Mouse (Mus musculus) embryonic fibroblast, embryonic 13.5 days (primary cell): Measurements from ENCODE around the gene Ticrr.

Experiments
- CTCF ChIP-seq: IDR thresholded peaks from 2 replicates; pipeline ENCODE4 v1.5.1; 2011; ENCODE audit warnings: mild to moderate bottlenecking, control low read depth, low read length, moderate library complexity, borderline replicate concordance; ENCODE audit not compliant: insufficient read depth
- POLR2A ChIP-seq: IDR thresholded peaks from 2 replicates; pipeline ENCODE4 v1.6.1; 2011; ENCODE audit warnings: low read depth, mild to moderate bottlenecking, control low read depth, low read length, moderate library complexity

DNA sequence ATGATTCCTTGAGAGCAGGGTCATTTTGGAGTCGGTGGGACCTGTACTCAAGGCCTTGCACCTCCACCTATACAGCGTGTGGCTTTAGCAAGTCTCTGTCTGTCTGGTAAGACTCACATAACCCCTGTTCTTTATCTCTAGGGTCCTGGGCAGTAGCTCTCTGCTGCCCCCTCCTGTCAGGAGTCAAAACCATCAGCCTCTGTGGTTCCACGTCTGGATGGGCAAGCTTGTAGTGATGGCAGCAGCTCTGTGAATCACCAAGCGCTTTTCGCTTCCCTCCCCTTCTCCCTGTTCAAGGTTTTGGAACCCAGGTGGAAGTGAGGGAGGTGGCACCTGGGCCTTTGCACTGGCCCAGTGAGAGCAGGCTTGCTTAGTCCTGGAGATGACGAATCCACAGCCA lies 68.2 kb downstream of the Ticrr start:
- TF ChIP-seq POLR2A (no peak), CTCF (peak; percentile 66; the same call in 1 of the 2 replicates)
